Mouse (Mus musculus) effector memory CD4-positive, alpha-beta T cell, adult 7 months (primary cell): ENCODE measurements around the gene Fam102a. TPM values are rescaled to one million over a fixed set of nuclear protein-coding genes. Genes with fewer than 3 reads are reported as not detected.

Experiments used
- polyA plus RNA-seq: library from polyadenylated mRNA; unstranded; fragments of 100-300 nt; shearing (Covaris generic); gene quantifications from one replicate; pipeline ENCODE4 v1.2.1, GENCODE M21; 2017

Fam102a gene
- polyA plus RNA-seq, result 136 TPM

GRCm38 (mm10) chr2:32534733-32535471 is at the start of gene Fam102a:
Gene Fam102a (plus strand): TSS chr2:32535332.

DNA sequence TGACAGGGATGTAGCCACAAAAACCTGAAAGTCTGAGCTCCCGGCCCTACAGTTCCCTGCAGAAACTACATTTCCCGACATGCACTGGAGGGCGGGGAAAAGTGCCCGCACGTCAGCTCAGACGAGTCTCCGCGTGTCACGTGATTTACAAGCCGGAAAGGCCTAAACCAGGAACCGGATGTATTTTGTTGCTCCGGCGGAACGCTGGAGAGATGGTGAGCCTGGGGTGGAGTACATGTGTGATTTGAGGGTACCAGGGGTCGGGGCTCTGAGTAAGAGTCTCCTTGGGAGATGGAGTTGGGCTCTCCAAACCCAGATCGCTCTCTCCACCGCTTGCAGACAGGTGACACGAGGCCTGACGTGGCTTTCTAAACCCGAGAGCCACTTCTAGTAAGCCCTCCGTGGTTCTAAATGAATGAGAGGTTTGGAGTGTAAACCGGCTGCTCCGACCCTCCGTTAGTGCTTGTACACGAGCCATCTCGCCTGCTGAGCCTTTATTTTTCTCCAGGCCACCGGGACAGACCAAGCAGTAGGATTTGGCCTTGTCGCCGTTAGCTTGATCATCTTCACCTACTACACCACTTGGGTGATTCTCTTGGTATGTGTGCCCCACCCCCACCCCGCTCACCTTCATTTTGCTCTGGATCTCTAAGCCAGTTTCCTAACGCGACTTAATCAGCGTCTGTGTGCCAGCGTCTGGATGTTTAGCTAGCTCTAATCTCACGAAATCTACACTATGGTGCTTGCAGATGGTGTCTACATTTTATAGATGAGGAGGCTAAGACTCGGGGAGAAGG is 35.8 kb downstream of the Fam102a start, which contains the start of gene Dpm2:
Gene Dpm2, plus strand, starts transcription at position 161 of the 797 bp plus-strand sequence.

GRCm38 (mm10) chr2:32574497-32574896 is 39.4 kb downstream of the Fam102a start, which contains the start of gene Pip5kl1:
Gene Pip5kl1 (plus strand): TSS chr2:32574797.

GRCm38 (mm10) chr2:32575586-32576160 is 40.5 kb downstream of the Fam102a start, which contains the start of gene 9430097D07Rik:
Gene 9430097D07Rik (minus strand): TSS chr2:32575684.

DNA sequence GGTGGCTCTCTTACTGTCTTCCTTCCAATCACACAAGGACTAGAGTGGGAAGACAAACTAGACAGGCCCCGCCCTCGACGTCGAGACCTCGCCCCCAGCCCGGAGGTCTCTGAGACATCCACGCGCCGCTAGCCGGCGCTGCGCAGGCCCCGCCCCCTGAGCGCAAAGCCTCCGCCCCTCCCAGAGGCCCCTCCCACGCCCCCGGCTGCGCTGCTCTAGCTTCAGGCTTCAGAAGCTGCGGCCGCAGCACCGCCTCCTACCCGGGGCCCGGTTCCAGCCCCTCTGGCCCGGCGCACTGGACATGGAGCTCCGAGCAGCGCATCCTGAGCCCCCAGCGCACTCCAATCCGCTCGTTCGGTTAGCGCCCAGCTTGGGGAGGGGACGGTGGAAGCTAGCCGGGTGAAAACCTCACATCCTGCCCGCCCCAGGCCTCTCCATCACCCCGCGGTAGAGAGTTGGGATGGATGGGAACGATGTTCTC is 51.8 kb downstream of the Fam102a start, which contains the start of gene St6galnac4:
Gene St6galnac4, plus strand, starts transcription at position 225 of the 481 bp plus-strand sequence.

GRCm38 (mm10) chr2:32599409-32599808 is 64.3 kb downstream of the Fam102a start, which contains the start of gene St6galnac6:
Gene St6galnac6 (plus strand): TSS chr2:32599709.

Other genes starting within 250 kb of the Fam102a start
- gene Golga2, start 247.9 kb upstream of the Fam102a start, polyA plus RNA-seq, result 31.5 TPM
- gene Swi5, start 247.3 kb upstream of the Fam102a start, polyA plus RNA-seq, result 150 TPM
- gene Ciz1, start 183.0 kb upstream of the Fam102a start, polyA plus RNA-seq, result 115 TPM
- not detected for gene Dnm1, start 182.0 kb upstream of the Fam102a start, polyA plus RNA-seq
- gene 1110008P14Rik, start 153.4 kb upstream of the Fam102a start, polyA plus RNA-seq, result 41.0 TPM
- not detected for gene Lcn2, start 147.1 kb upstream of the Fam102a start, polyA plus RNA-seq
- gene Ptges2, start 139.4 kb upstream of the Fam102a start, polyA plus RNA-seq, result 10.3 TPM
- 7.2 TPM for gene Naif1, start 84.9 kb upstream of the Fam102a start, polyA plus RNA-seq
- gene Slc25a25, start 83.9 kb upstream of the Fam102a start, polyA plus RNA-seq, result 34.0 TPM
- 76.0 TPM for gene Dpm2, start 35.5 kb downstream of the Fam102a start, polyA plus RNA-seq
- not detected for gene Pip5kl1, start 39.5 kb downstream of the Fam102a start, polyA plus RNA-seq
- not detected for gene 9430097D07Rik, start 40.4 kb downstream of the Fam102a start, polyA plus RNA-seq
- gene St6galnac4, start 51.8 kb downstream of the Fam102a start, polyA plus RNA-seq, result 26.7 TPM
- gene St6galnac6, start 64.4 kb downstream of the Fam102a start, polyA plus RNA-seq, result 3.2 TPM
- 0.24 TPM for gene Ak1, start 86.4 kb downstream of the Fam102a start, polyA plus RNA-seq
- 0.27 TPM for gene Eng, start 111.3 kb downstream of the Fam102a start, polyA plus RNA-seq
- gene Fpgs, start 168.8 kb downstream of the Fam102a start, polyA plus RNA-seq, result 15.5 TPM
- gene Cdk9, start 177.7 kb downstream of the Fam102a start, polyA plus RNA-seq, result 136 TPM
- gene Sh2d3c, start 185.7 kb downstream of the Fam102a start, polyA plus RNA-seq, result 69.8 TPM
- gene 6330409D20Rik, start 205.7 kb downstream of the Fam102a start, polyA plus RNA-seq, result not detected
- gene Tor2a, start 221.9 kb downstream of the Fam102a start, polyA plus RNA-seq, result 43.6 TPM
- 1.5 TPM for gene Ttc16, start 240.3 kb downstream of the Fam102a start, polyA plus RNA-seq
- gene Ptrh1, start 240.5 kb downstream of the Fam102a start, polyA plus RNA-seq, result 8.0 TPM
- gene Cfap157, start 249.1 kb downstream of the Fam102a start, polyA plus RNA-seq, result not detected